Mouse (Mus musculus): ENCODE results near the gene Wfdc17. TPM values are rescaled to one million over a fixed set of nuclear protein-coding genes. Genes with fewer than 3 reads are reported as not detected.

Wfdc17 gene
- polyA plus RNA-seq, 1 experiment from 2014 or later: 1.7 TPM

DNA sequence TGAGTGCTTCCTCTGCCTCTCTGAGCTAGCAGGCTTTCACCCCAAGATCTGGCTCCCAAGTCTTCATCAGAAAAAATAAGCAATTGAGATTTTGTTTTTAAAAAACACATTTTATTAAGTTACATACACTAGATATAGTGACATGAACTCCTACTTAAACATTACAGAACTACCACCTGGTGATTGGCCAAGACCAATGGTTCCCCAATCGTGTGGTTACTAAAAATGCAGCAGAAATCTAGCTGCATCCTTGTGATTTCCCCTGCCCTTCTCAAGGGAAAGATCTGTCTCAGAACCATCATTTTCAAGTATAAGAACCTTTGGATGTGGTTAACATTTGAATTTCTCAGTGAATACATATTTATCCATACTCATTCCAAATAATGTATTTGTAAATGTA lies 30.4 kb downstream of the Wfdc17 start:
- WGBS: 81% methylated on average over 1 of the region's 1 CpGs
- H3K9me3 ChIP-seq (ENCODE audit: control insufficient read depth, low read length): peaks cover 3% of the 10 kb centered on the region; the same call in 1 of the 2 replicates
- ATAC-seq (ENCODE audit: low read depth): no peak

GRCm38 (mm10) chr11:83735881-83736280 lies 32.1 kb downstream of the Wfdc17 start:
- H3K4me2 ChIP-seq (ENCODE audit: low read depth, low read length): no peak overlapping the region
- 46% methylated on average over 2 of the region's 2 CpGs for WGBS
- peaks cover 3% of the 10 kb centered on the region; the same call in 1 of the 2 replicates for H3K9me3 ChIP-seq (ENCODE audit: control insufficient read depth, low read length)
- no peak overlapping the region for H3K27ac ChIP-seq (ENCODE audit: low read length)
- H3K36me3 ChIP-seq (ENCODE audit: control insufficient read depth, insufficient read depth, low read length): no peaks in the 10 kb centered on the region
- no peak overlapping the region for H3K9ac ChIP-seq (ENCODE audit: low read length)
- no peaks in the 10 kb centered on the region for H3K27me3 ChIP-seq (ENCODE audit: control insufficient read depth, insufficient read depth, low read depth, low read length)
- no peak overlapping the region for H3K4me3 ChIP-seq (ENCODE audit: low read length)
- no peak for ATAC-seq (ENCODE audit: low read depth)
- no peaks in the 10 kb centered on the region; the same call in 1 of the 2 replicates for H3K4me1 ChIP-seq (replicated peaks; ENCODE audit: control insufficient read depth, insufficient read depth, low read length)

More for the DNA sequence above, 30.4 kb downstream of the Wfdc17 start:
- H3K4me2 ChIP-seq (ENCODE audit: low read depth, low read length): no peak overlapping the region
- no peak overlapping the region for H3K27ac ChIP-seq (ENCODE audit: low read length)
- no peaks in the 10 kb centered on the region for H3K27me3 ChIP-seq (ENCODE audit: control insufficient read depth, insufficient read depth, low read depth, low read length)
- H3K4me3 ChIP-seq (ENCODE audit: low read length): no peak overlapping the region
- H3K36me3 ChIP-seq (ENCODE audit: control insufficient read depth, insufficient read depth, low read length): no peaks in the 10 kb centered on the region
- no peak overlapping the region for H3K9ac ChIP-seq (ENCODE audit: low read length)
- H3K4me1 ChIP-seq (replicated peaks; ENCODE audit: control insufficient read depth, insufficient read depth, low read length): no peaks in the 10 kb centered on the region

DNA sequence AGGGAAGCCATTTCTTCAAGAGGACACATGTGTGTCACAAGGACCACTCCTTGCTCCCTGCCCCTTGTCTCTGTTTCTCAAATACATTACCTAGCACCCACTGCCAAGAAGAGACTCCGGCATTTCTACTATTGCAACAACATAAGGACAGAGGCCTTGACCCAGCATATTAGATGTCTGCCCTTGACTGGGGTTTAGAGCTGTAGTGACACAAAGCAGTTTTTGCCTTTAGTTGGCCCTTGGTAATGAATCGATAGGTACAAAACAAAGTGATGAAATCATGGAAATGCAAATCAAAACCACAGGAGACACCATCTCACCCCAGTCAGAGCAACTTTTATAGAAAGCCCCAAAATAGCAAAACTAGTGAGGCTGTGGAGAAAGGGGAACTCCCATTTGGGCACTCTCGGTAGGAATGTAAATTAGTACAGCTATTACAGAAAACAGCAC lies 33.3 kb downstream of the Wfdc17 start:
- Histone ChIP-seq H3K9ac (ENCODE audit: low read length) (no peak overlapping the region), H3K9me3 (ENCODE audit: control insufficient read depth, low read length) (peaks cover 3% of the 10 kb centered on the region; the same call in 1 of the 2 replicates), H3K4me1 (replicated peaks; ENCODE audit: control insufficient read depth, insufficient read depth, low read length) (peaks cover 2% of the 10 kb centered on the region; the same call in 1 of the 2 replicates), H3K27ac (ENCODE audit: low read length) (no peak overlapping the region), H3K4me2 (ENCODE audit: low read depth, low read length) (no peak overlapping the region), H3K4me3 (ENCODE audit: low read length) (no peak overlapping the region), H3K36me3 (ENCODE audit: control insufficient read depth, insufficient read depth, low read length) (no peaks in the 10 kb centered on the region), H3K27me3 (ENCODE audit: control insufficient read depth, insufficient read depth, low read depth, low read length) (no peaks in the 10 kb centered on the region)
- no peak for ATAC-seq (ENCODE audit: low read depth)
- WGBS: 74% methylated on average over 3 of the region's 3 CpGs

- no peaks in the 10 kb centered on the region for H3K27me3 ChIP-seq (ENCODE audit: control insufficient read depth, insufficient read depth, low read depth, low read length)
- ATAC-seq (ENCODE audit: low read depth): no peak
- H3K4me2 ChIP-seq (ENCODE audit: low read depth, low read length): no peak overlapping the region
- peaks cover 2% of the 10 kb centered on the region; the same call in 1 of the 2 replicates for H3K4me1 ChIP-seq (replicated peaks; ENCODE audit: control insufficient read depth, insufficient read depth, low read length)
- 22% methylated on average over 5 of the region's 5 CpGs for WGBS
- no peak overlapping the region for H3K27ac ChIP-seq (ENCODE audit: low read length)
- no peak overlapping the region for H3K9ac ChIP-seq (ENCODE audit: low read length)
- H3K9me3 ChIP-seq (ENCODE audit: control insufficient read depth, low read length): no peaks in the 10 kb centered on the region
- H3K4me3 ChIP-seq (ENCODE audit: low read length): no peak overlapping the region
- no peaks in the 10 kb centered on the region for H3K36me3 ChIP-seq (ENCODE audit: control insufficient read depth, insufficient read depth, low read length)
Measured at GRCm38 (mm10) chr11:83739241-83739640, 35.5 kb downstream of the Wfdc17 start.

GRCm38 (mm10) chr11:83740443-83740991 lies 36.7 kb downstream of the Wfdc17 start:
- Histone ChIP-seq H3K36me3 (ENCODE audit: control insufficient read depth, insufficient read depth, low read length) (no peaks in the 10 kb centered on the region), H3K4me1 (replicated peaks; ENCODE audit: control insufficient read depth, insufficient read depth, low read length) (peaks cover 2% of the 10 kb centered on the region; the same call in 1 of the 2 replicates), H3K27ac (ENCODE audit: low read length) (peak overlapping the region; percentile 78), H3K9ac (ENCODE audit: low read length) (no peak overlapping the region), H3K4me3 (ENCODE audit: low read length) (no peak overlapping the region), H3K4me2 (ENCODE audit: low read depth, low read length) (no peak overlapping the region), H3K9me3 (ENCODE audit: control insufficient read depth, low read length) (no peaks in the 10 kb centered on the region), H3K27me3 (ENCODE audit: control insufficient read depth, insufficient read depth, low read depth, low read length) (no peaks in the 10 kb centered on the region)
- 49% methylated on average over 4 of the region's 4 CpGs for WGBS
- peak; percentile 83 for ATAC-seq (ENCODE audit: low read depth)

DNA sequence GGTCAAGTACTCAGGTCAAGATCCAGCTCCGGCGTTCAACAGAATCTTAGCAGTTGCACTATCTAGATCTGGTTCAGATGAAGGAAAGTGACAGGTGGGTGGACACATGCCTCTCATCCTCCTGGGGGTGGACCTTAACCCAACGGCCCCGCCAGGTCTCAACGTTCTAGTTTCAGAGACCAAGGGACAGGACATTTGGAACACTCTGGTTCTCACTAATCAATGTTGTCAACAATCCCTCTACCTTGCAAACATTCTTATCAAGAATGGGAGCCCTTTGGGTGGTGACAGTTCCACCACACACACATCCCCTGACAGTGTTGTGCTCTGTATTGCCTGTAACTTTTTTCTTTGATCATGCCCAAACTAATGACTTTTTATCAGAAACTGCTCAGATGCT lies 38.0 kb downstream of the Wfdc17 start:
- whole genome bisulfite sequencing: 61% methylated on average over 5 of the region's 5 CpGs
- Histone ChIP-seq H3K4me2 (ENCODE audit: low read depth, low read length) (no peak overlapping the region), H3K4me3 (ENCODE audit: low read length) (no peak overlapping the region)

DNA sequence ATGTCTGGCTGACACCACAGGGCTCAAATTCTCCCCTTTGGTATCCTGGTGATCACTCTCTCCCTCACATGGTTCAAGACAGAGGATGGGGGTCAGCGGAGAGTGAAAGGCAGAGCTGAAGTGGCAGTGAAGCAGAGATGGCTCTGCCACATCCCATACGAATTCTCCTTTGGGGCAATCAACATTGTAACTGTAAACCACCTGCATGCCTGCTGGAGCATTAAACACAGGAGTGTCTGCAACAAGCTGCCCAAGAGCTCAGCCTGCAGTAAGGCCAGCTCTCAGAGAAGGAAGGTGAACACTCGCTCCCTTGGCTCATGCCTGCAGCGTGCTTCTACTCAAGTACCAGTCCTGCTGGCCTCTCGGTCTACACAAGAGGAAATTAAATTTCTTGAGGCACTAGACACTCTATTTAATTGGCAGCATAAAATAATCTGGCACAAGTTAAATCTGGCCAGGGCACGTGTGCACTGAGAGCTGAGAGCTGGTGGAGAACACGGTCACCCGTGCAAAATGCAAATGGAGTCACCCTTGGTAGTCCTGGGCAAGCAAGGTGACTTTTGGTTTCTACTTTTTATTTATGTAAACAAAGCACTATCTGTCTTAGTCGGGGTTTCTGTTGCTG lies 39.1 kb downstream of the Wfdc17 start:
- Histone ChIP-seq H3K4me2 (ENCODE audit: low read depth, low read length) (no peak overlapping the region), H3K27me3 (ENCODE audit: control insufficient read depth, insufficient read depth, low read depth, low read length) (0 out of 2 replicates have a peak, but pooled peaks cover 2% of the 10 kb centered on the region), H3K4me3 (ENCODE audit: low read length) (no peak overlapping the region), H3K9me3 (ENCODE audit: control insufficient read depth, low read length) (no peaks in the 10 kb centered on the region), H3K27ac (ENCODE audit: low read length) (no peak overlapping the region), H3K4me1 (replicated peaks; ENCODE audit: control insufficient read depth, insufficient read depth, low read length) (peaks cover 2% of the 10 kb centered on the region; the same call in 1 of the 2 replicates), H3K36me3 (ENCODE audit: control insufficient read depth, insufficient read depth, low read length) (no peaks in the 10 kb centered on the region), H3K9ac (ENCODE audit: low read length) (no peak overlapping the region)
- 56% methylated on average over 9 of the region's 9 CpGs for WGBS
- no peak for ATAC-seq (ENCODE audit: low read depth)

More for the DNA sequence above, 38.0 kb downstream of the Wfdc17 start:
- Histone ChIP-seq H3K9me3 (ENCODE audit: control insufficient read depth, low read length) (no peaks in the 10 kb centered on the region), H3K4me1 (replicated peaks; ENCODE audit: control insufficient read depth, insufficient read depth, low read length) (peaks cover 2% of the 10 kb centered on the region; the same call in 1 of the 2 replicates), H3K9ac (ENCODE audit: low read length) (no peak overlapping the region), H3K27me3 (ENCODE audit: control insufficient read depth, insufficient read depth, low read depth, low read length) (0 out of 2 replicates have a peak, but pooled peaks cover 2% of the 10 kb centered on the region), H3K27ac (ENCODE audit: low read length) (no peak overlapping the region), H3K36me3 (ENCODE audit: control insufficient read depth, insufficient read depth, low read length) (no peaks in the 10 kb centered on the region)
- no peak for ATAC-seq (ENCODE audit: low read depth)

GRCm38 (mm10) chr11:83743525-83743924 lies 39.7 kb downstream of the Wfdc17 start:
- Histone ChIP-seq H3K27ac (ENCODE audit: low read length) (no peak overlapping the region), H3K4me3 (ENCODE audit: low read length) (no peak overlapping the region), H3K9me3 (ENCODE audit: control insufficient read depth, low read length) (no peaks in the 10 kb centered on the region), H3K4me1 (replicated peaks; ENCODE audit: control insufficient read depth, insufficient read depth, low read length) (peaks cover 2% of the 10 kb centered on the region; the same call in 1 of the 2 replicates), H3K4me2 (ENCODE audit: low read depth, low read length) (no peak overlapping the region), H3K9ac (ENCODE audit: low read length) (no peak overlapping the region), H3K27me3 (ENCODE audit: control insufficient read depth, insufficient read depth, low read depth, low read length) (0 out of 2 replicates have a peak, but pooled peaks cover 2% of the 10 kb centered on the region), H3K36me3 (ENCODE audit: control insufficient read depth, insufficient read depth, low read length) (no peaks in the 10 kb centered on the region)
- 76% methylated on average over 3 of the region's 3 CpGs for WGBS
- no peak for ATAC-seq (ENCODE audit: low read depth)

GRCm38 (mm10) chr11:83746152-83746551 lies 42.4 kb downstream of the Wfdc17 start:
- Histone ChIP-seq H3K9me3 (ENCODE audit: control insufficient read depth, low read length) (no peaks in the 10 kb centered on the region), H3K4me1 (replicated peaks; ENCODE audit: control insufficient read depth, insufficient read depth, low read length) (peaks cover 2% of the 10 kb centered on the region; the same call in 1 of the 2 replicates), H3K9ac (ENCODE audit: low read length) (no peak overlapping the region), H3K27ac (ENCODE audit: low read length) (no peak overlapping the region), H3K4me2 (ENCODE audit: low read depth, low read length) (no peak overlapping the region), H3K36me3 (ENCODE audit: control insufficient read depth, insufficient read depth, low read length) (no peaks in the 10 kb centered on the region), H3K4me3 (ENCODE audit: low read length) (no peak overlapping the region), H3K27me3 (ENCODE audit: control insufficient read depth, insufficient read depth, low read depth, low read length) (peaks cover 2% of the 10 kb centered on the region; the same call in 1 of the 2 replicates)
- WGBS: 36% methylated on average over 4 of the region's 4 CpGs
- ATAC-seq (ENCODE audit: low read depth): no peak
